Mouse (Mus musculus) embryonic facial prominence, embryonic 15.5 days (tissue): ENCODE measurements around the gene Kdm2b. TPM values are rescaled to one million over a fixed set of nuclear protein-coding genes. Genes with fewer than 3 reads are reported as not detected.

Experiments
- ATAC-seq: fragments of 200-750 bp; cut with Nextera tagmentation; 2 replicates; pipeline ENCODE4 v1.8.0; 2017; ENCODE audit warnings: low read depth, moderate TSS enrichment; ENCODE audit not compliant: insufficient number of reproducible peaks, low FRiP score, low TSS enrichment
- H3K27ac ChIP-seq: fragments of 300-500 bp; sonication (generic); replicated peaks from 2 replicates; pipeline ENCODE4 v1.5.1; 2015; ENCODE audit warnings: mild to moderate bottlenecking, inconsistent platforms
- H3K27me3 ChIP-seq: fragments of 300-500 bp; sonication (generic); 2 replicates; pipeline ENCODE4 v1.6.1; 2015; ENCODE audit warnings: inconsistent platforms
- H3K36me3 ChIP-seq: fragments of 300-500 bp; sonication (generic); 2 replicates; pipeline ENCODE4 v1.6.1; 2015; ENCODE audit warnings: mild to moderate bottlenecking, inconsistent platforms
- H3K4me1 ChIP-seq: fragments of 300-500 bp; sonication (generic); 2 replicates; pipeline ENCODE4 v1.6.1; 2015; ENCODE audit warnings: inconsistent platforms
- H3K4me2 ChIP-seq: fragments of 300-500 bp; sonication (generic); replicated peaks from 2 replicates; pipeline ENCODE4 v1.6.1; 2015; ENCODE audit warnings: mild to moderate bottlenecking, inconsistent platforms
- H3K4me3 ChIP-seq: fragments of 300-500 bp; sonication (generic); replicated peaks from 2 replicates; pipeline ENCODE4 v1.5.1; 2015; ENCODE audit warnings: mild to moderate bottlenecking, inconsistent platforms
- H3K9ac ChIP-seq: fragments of 300-500 bp; sonication (generic); 2 replicates; pipeline ENCODE4 v1.6.1; 2015; ENCODE audit warnings: inconsistent platforms
- H3K9me3 ChIP-seq: fragments of 300-500 bp; sonication (generic); replicated peaks from 2 replicates; pipeline ENCODE4 v1.6.1; 2016; ENCODE audit warnings: inconsistent platforms
- WGBS: fragments of 180-500 bp; shearing (Covaris S2); methylation state at CpG from one replicate; pipeline ENCODE4 v1.1.7; 2015; 5-methylcytosine and 5-hydroxymethylcytosine counted together
- polyA plus RNA-seq: library from polyadenylated mRNA; unstranded; fragments of >200 nt; fragmentation: Nextera tagmentation; extraction: Ambion mirVana; gene quantifications from 2 replicates; pipeline ENCODE4 v1.2.1, GENCODE M21; 2015

Gene Kdm2b
- polyA plus RNA-seq, 1 experiment from 2014 or later, result 43.9 TPM

GRCm38 (mm10) chr5:122901179-122901578 is 88.4 kb downstream of the Kdm2b start:
- H3K9ac ChIP-seq, result no peak overlapping the region

DNA sequence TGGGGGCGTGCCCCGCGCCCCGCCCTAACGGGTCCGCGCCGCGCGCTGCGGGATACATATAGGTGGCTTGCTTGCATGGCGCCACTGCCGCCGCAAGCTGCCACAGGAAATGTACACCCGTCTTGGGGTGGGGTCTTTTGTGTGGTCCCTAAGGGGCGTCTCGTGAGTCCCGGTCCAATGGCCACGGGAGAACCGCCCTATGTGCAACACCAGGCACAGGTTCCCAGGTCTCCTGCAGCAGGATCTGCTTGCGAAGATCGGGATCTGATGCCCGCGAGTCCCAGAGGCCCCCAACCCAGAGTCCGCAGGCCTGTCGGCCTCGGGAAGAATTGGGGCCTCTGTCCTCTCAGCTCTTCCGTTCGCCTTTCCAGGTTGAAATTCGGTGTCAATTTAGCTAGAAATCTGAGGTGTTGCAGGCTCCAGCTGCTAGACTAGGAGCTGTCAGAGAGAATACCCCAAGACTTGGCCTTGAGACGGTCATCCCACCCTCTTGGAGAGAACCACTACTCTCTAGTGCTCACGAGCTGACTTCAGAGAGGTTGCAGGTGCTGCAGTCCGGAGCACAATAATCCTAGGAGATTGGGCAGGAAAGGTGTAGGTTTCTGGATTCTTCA is 89.0 kb downstream of the Kdm2b start:
- H3K27me3 ChIP-seq, result no peaks in the 10 kb centered on the region
- H3K4me1 ChIP-seq, result peaks cover 27% of the 10 kb centered on the region
- H3K9ac ChIP-seq, result peak overlapping the region; percentile 87
- 3% methylated on average over 31 of the region's 33 CpGs for WGBS
- H3K4me2 ChIP-seq, result peak overlapping the region; percentile 83
- H3K9me3 ChIP-seq, result no peaks in the 10 kb centered on the region
- peak overlapping the region; percentile 83 for H3K4me3 ChIP-seq
- peak overlapping the region; percentile 93 for H3K27ac ChIP-seq
- ATAC-seq, result no peak
- H3K36me3 ChIP-seq, result no peaks in the 10 kb centered on the region

More at GRCm38 (mm10) chr5:122901179-122901578, 88.4 kb downstream of the Kdm2b start:
- Histone ChIP-seq H3K4me3 (peak overlapping the region; percentile 83), H3K9me3 (no peaks in the 10 kb centered on the region), H3K27ac (0 out of 2 replicates have a peak overlapping the region, but pooled peaks have one; percentile 93), H3K36me3 (no peaks in the 10 kb centered on the region), H3K4me1 (peaks cover 27% of the 10 kb centered on the region), H3K27me3 (no peaks in the 10 kb centered on the region), H3K4me2 (peak overlapping the region; percentile 83; the same call in 1 of the 2 replicates)
- ATAC-seq, result no peak
- WGBS, result 57% methylated on average over 11 of the region's 11 CpGs

DNA sequence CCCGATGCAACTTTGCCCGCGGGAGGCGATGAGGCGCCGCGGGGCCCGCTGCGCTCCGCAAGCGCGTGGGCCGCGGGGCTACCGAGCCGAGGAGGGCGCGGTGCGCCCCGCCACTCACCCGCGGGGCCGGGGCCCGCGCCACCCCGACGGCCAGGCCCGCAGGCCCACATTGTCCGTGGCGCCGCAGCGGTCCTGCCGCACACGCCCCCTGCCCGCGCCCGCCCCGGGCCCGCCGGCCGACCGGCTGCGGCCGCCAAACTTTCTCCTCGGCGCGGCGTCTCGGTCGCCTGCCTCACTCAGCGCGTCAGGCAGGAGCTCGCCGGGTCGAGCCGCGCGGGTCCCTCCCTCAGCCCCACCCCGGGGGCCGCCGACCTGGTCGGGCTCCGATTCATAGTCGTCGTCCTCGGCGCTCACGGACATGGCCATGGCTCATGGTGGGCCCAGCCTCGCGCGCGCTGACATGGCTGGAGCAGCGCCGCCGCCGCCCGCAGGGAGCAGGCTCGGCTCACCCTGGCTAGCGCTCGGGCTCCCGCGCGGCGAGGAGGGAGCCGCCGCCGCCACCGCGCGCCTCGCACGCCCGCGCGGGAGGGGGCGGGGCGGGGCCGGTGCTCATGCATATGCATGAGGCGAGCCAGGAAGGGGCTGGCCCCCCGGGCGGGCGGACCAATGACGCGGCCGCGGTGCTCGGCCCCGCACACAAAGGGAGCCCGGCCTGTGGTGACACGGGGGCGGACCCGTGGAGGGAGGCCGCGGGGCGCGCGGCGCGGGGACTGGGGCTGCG is 89.7 kb downstream of the Kdm2b start:
- H3K36me3 ChIP-seq, result no peaks in the 10 kb centered on the region
- H3K4me2 ChIP-seq, result peak overlapping the region; percentile 83
- H3K27me3 ChIP-seq, result no peaks in the 10 kb centered on the region
- H3K27ac ChIP-seq, result peak overlapping the region; percentile 93
- peak overlapping the region; percentile 87 for H3K9ac ChIP-seq
- H3K4me3 ChIP-seq, result peak overlapping the region; percentile 83
- peak; percentile 98 for ATAC-seq
- WGBS, result under 1% methylated on average over 96 of the region's 120 CpGs
- no peaks in the 10 kb centered on the region for H3K9me3 ChIP-seq
- H3K4me1 ChIP-seq, result peaks cover 27% of the 10 kb centered on the region

DNA sequence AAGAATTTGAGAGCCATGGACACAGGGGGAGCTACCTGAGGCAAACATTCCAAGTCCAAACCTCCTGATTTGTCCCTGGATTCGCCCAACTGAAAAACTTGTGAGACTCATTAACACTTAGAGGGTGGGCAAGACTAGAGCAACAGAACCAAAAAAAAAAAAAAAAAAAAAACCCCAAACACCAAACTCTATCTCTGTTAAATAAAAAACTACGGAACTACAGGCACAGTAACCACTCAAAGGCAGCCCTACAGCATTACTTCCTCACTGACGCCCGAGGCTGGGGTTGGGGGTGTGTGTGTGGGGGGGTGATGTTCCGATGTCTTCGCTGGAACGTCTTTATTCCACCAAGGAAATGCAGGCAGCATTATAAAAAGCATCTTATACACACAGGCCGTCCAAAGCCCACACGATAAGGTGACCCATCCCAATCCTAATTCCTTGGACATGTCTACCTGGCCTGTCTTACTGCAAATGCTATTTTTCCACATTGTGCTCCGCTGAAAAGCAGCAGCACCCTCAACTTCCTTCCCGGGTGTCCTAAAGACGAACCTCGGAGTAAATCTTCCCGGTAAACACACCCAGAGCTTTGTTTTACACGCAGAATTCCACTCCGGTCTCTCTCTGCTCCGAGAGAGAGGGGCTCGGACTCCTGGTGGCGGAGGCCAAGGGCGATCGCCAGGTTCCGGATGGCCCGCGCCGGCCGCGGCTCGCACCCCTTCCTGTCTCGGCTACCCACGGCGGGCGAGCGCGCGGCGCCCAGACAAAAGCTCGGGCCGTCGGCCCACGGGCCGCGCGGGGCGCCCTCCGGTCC is 90.5 kb downstream of the Kdm2b start:
- H3K27ac ChIP-seq, result peak overlapping the region; percentile 93
- no peak for ATAC-seq

DNA sequence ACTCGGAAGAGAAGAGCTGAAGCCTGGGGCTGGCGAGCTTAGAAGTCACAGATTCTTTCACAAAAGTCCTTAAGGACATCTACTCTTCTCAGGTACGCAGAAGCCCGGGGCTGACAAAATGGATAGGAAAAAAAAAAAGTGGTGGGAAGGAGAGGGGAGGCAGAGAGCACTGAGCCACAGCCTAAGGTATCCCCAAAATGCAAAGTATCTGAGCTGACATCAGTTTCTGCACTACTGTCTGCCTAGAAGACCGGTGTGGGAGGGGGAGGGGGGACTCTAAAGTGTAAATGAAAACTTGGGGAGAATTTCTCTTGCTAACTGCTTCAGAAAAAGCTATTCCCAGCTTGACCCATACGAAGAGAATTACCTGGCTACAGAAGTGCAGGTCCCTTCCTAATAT is 91.5 kb downstream of the Kdm2b start:
- Histone ChIP-seq H3K4me3 (0 out of 2 replicates have a peak overlapping the region, but pooled peaks have one; percentile 83), H3K9ac (no peak overlapping the region), H3K27ac (no peak overlapping the region), H3K36me3 (no peaks in the 10 kb centered on the region), H3K4me2 (peak overlapping the region; percentile 83; the same call in 1 of the 2 replicates), H3K4me1 (peaks cover 27% of the 10 kb centered on the region), H3K9me3 (no peaks in the 10 kb centered on the region), H3K27me3 (no peaks in the 10 kb centered on the region)
- 62% methylated on average over 6 of the region's 6 CpGs for WGBS
- ATAC-seq, result no peak

More for the DNA sequence above, 90.5 kb downstream of the Kdm2b start:
- under 1% methylated on average over 45 of the region's 45 CpGs for WGBS
- Histone ChIP-seq H3K4me2 (peak overlapping the region; percentile 83), H3K36me3 (no peaks in the 10 kb centered on the region), H3K9ac (peak overlapping the region; percentile 87), H3K9me3 (no peaks in the 10 kb centered on the region), H3K27me3 (no peaks in the 10 kb centered on the region), H3K4me1 (peaks cover 27% of the 10 kb centered on the region), H3K4me3 (peak overlapping the region; percentile 83)

GRCm38 (mm10) chr5:122894821-122895220 is 94.8 kb downstream of the Kdm2b start:
- ATAC-seq, result no peak
- no peaks in the 10 kb centered on the region for H3K27me3 ChIP-seq
- H3K4me1 ChIP-seq, result peaks cover 19% of the 10 kb centered on the region
- no peak overlapping the region for H3K4me3 ChIP-seq
- no peak overlapping the region for H3K9ac ChIP-seq
- H3K4me2 ChIP-seq, result no peak overlapping the region
- no peaks in the 10 kb centered on the region for H3K36me3 ChIP-seq
- H3K27ac ChIP-seq, result no peak overlapping the region
- no peaks in the 10 kb centered on the region for H3K9me3 ChIP-seq
- 63% methylated on average over 4 of the region's 4 CpGs for WGBS

GRCm38 (mm10) chr5:122894007-122894637 is 95.5 kb downstream of the Kdm2b start:
- Histone ChIP-seq H3K27me3 (no peaks in the 10 kb centered on the region), H3K36me3 (no peaks in the 10 kb centered on the region), H3K4me2 (no peak overlapping the region), H3K9me3 (no peaks in the 10 kb centered on the region), H3K4me1 (peaks cover 17% of the 10 kb centered on the region), H3K9ac (no peak overlapping the region), H3K4me3 (no peak overlapping the region), H3K27ac (no peak overlapping the region)
- no peak for ATAC-seq
- WGBS, result 88% methylated on average over 5 of the region's 5 CpGs

DNA sequence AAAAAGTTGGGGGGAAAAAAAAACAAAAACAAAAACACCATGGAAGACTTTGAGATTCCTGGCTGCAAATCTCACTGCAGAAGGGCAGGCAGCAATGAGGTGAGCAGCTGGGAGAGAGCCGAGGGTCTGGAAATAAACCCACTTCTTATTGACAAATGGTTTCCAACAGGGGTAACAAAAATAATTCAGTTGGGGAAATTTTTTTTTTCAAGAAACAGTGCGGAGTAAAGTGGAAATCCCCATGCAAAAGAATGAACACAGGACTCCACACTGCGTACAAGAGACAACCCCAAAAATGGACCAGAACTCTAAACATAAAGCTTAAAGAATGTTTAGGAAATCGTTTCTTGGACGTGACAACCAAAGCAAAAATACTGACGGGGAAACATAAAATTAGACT is 96.4 kb downstream of the Kdm2b start:
- H3K4me2 ChIP-seq, result no peak overlapping the region
- no peaks in the 10 kb centered on the region for H3K9me3 ChIP-seq
- WGBS, result 88% methylated on average over 6 of the region's 6 CpGs
- H3K4me3 ChIP-seq, result no peak overlapping the region
- peaks cover 9% of the 10 kb centered on the region for H3K4me1 ChIP-seq
- H3K36me3 ChIP-seq, result no peaks in the 10 kb centered on the region
- no peak overlapping the region for H3K9ac ChIP-seq
- H3K27me3 ChIP-seq, result no peaks in the 10 kb centered on the region
- no peak for ATAC-seq
- H3K27ac ChIP-seq, result no peak overlapping the region

DNA sequence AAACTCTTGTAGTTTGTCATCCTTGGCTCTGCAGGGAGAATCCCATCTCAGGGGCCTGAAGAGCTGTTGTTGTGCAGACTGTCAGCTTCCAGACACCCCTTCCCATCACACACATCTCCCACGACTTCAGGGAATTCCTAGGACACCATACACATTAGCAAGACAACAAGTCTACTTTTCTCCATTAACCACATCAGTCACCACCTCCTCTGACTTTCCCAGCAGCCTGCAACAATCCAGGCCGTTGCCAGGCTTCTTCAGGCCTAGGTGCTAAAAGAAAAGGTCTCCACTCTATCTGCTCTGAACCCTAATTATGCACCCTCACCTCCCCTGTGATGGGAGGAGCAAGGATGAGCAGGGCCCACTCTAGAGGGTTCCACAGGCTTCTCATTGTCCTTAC is 99.2 kb downstream of the Kdm2b start:
- Histone ChIP-seq H3K9ac (no peak overlapping the region), H3K4me2 (no peak overlapping the region), H3K27ac (no peak overlapping the region), H3K9me3 (no peaks in the 10 kb centered on the region), H3K36me3 (no peaks in the 10 kb centered on the region), H3K4me3 (no peak overlapping the region), H3K27me3 (no peaks in the 10 kb centered on the region), H3K4me1 (peaks cover 5% of the 10 kb centered on the region; the same call in 1 of the 2 replicates)
- 63% methylated on average over 2 of the region's 2 CpGs for WGBS
- no peak for ATAC-seq

DNA sequence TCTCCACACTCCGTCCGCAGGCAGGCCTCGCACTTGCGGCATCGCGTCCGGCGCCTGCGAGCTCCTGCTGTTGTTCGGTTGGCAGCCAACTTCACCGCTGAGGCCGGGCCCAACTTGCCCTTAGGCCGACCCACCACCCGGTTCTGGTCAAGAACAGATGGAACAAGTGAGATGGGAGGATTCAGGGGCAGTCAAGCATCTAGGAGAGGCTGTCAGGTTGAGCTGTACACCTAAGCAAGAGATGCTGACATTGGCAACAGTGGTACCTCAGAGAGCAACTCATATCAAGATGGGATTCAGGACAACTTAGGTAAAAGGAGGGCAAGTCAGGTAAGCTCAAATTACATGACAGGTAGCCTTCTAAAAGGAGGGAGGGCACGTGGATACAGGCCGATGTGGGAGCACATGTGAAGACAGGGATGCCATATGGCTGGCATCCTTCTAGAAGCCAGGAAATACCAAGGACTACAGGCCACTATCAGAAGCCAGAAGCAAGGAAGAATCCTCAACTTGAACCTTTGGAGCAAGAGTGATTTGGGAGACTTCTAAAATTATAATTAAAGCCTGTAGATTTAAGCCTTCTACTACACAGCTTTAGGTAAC is 100.9 kb downstream of the Kdm2b start:
- Histone ChIP-seq H3K4me3 (no peak overlapping the region), H3K27ac (no peak overlapping the region), H3K9me3 (no peaks in the 10 kb centered on the region), H3K4me2 (no peak overlapping the region), H3K27me3 (no peaks in the 10 kb centered on the region), H3K36me3 (no peaks in the 10 kb centered on the region), H3K9ac (no peak overlapping the region), H3K4me1 (peaks cover 5% of the 10 kb centered on the region; the same call in 1 of the 2 replicates)
- no peak for ATAC-seq
- WGBS, result 84% methylated on average over 16 of the region's 16 CpGs
